Mouse (Mus musculus): ENCODE results near the gene Fbxl4. TPM values are rescaled to one million over a fixed set of nuclear protein-coding genes. Genes with fewer than 3 reads are reported as not detected.

The Fbxl4 gene
- total RNA-seq, 4 experiments from 2014 or later = 21.1 to 25.5 (median 21.8) TPM

- DNase-seq (ENCODE audit: low spot score in 2 of 2) = peak; percentile 29 to 66
Observed at GRCm38 (mm10) chr4:22476967-22477710, 119.8 kb downstream of the Fbxl4 start.

- no peak for DNase-seq (ENCODE audit: low spot score in 2 of 2)
Observed at GRCm38 (mm10) chr4:22477711-22478230, 120.4 kb downstream of the Fbxl4 start.

GRCm38 (mm10) chr4:22478488-22479367, 121.4 kb downstream of the Fbxl4 start:
- DNase-seq (ENCODE audit: low spot score in 2 of 2) = no peak

GRCm38 (mm10) chr4:22479368-22480090, 122.2 kb downstream of the Fbxl4 start:
- DNase-seq (ENCODE audit: low spot score in 2 of 2) = no peak

GRCm38 (mm10) chr4:22480091-22480857, 122.9 kb downstream of the Fbxl4 start:
- no peak for DNase-seq (ENCODE audit: low spot score in 2 of 2)

DNA sequence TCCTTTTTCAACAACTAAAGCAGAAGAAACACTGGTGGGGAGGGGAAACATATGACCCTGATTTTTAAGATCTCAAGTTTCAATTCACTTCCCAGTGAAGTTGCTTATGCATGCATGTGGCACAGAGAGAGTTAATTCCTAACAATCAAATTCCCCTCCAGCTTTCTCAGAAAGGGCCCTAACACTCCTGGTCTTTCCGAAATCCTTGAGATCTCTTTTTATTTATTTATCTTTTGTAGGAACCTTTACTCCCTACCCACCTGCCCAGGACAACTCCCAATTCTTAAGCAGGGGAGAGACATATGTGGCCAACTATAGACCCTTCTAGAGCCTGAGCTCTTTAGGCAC, 123.5 kb downstream of the Fbxl4 start:
- no peak for DNase-seq (ENCODE audit: low spot score in 2 of 2)

DNA sequence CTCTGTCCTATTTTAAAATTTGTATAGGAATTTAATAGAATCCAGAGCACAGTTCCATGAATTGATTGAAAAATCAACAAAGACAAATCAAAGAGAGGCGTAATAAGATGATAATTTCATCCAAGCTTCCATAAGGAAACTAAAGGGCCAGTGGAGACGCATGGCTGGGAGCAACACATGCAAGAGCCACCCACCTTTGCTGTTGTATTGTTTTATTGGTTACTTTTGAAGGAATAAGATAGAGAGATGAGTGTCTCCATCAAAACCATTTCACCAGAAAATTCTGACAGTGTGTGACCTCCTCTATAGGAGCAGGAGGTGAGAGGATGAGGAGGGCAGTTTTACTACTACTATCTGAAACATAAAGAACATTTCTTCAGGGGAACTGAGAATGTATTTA, 124.8 kb downstream of the Fbxl4 start:
- DNase-seq (ENCODE audit: low spot score in 2 of 2) = no peak

DNA sequence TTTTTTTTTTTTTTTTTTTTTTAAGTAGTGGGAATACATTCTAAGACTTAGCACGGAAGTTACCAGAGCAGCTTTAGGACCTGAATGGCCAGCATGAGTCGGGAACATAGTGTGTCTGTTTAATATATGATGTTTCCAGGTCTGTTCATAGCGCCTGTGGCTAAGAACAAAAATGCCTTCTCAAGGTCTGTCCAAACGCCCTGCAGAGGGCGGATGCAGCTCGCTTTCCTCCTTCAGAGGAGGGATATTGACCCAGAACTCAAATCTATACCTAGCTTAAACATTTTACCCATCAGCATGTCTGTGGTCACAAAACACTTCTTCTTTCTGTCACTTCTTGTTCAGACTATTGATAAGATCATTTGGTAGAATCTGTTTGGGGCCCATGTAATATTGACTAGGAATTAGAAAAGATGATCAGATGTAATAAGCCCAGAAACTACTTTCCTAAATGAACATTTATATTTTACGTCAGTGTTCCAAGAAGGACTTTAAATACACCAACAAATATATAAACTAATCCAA, 125.5 kb downstream of the Fbxl4 start:
- no peak for DNase-seq (ENCODE audit: low spot score in 2 of 2)

GRCm38 (mm10) chr4:22483548-22483947, 126.2 kb downstream of the Fbxl4 start:
- no peak for DNase-seq (ENCODE audit: low spot score in 2 of 2)

Other genes with a start within 250 kb of the Fbxl4 start
- gene Pou3f2, start 130.8 kb downstream of the Fbxl4 start, total RNA-seq (2022) = 10 to 100 TPM; 20.5 to 24.2 (median 22.6) TPM